Mouse (Mus musculus) brain, embryonic 14.5 days (tissue): ENCODE results near the gene Slc16a8.

Source experiments
- CTCF ChIP-seq: fragments of 200-500 bp; IDR thresholded peaks from 2 replicates; pipeline ENCODE4 v1.5.1; 2012; ENCODE audit warnings: inconsistent platforms, mild to moderate bottlenecking, moderate library complexity, borderline replicate concordance; ENCODE audit not compliant: insufficient read depth, insufficient read length; ENCODE audit errors: extremely low read depth
- POLR2A ChIP-seq: fragments of 200-500 bp; IDR thresholded peaks from 2 replicates; pipeline ENCODE4 v1.6.1; 2012; ENCODE audit warnings: mild to moderate bottlenecking, inconsistent platforms, borderline replicate concordance; ENCODE audit not compliant: poor library complexity, insufficient read depth, insufficient read length, severe bottlenecking; ENCODE audit errors: extremely low read depth

DNA sequence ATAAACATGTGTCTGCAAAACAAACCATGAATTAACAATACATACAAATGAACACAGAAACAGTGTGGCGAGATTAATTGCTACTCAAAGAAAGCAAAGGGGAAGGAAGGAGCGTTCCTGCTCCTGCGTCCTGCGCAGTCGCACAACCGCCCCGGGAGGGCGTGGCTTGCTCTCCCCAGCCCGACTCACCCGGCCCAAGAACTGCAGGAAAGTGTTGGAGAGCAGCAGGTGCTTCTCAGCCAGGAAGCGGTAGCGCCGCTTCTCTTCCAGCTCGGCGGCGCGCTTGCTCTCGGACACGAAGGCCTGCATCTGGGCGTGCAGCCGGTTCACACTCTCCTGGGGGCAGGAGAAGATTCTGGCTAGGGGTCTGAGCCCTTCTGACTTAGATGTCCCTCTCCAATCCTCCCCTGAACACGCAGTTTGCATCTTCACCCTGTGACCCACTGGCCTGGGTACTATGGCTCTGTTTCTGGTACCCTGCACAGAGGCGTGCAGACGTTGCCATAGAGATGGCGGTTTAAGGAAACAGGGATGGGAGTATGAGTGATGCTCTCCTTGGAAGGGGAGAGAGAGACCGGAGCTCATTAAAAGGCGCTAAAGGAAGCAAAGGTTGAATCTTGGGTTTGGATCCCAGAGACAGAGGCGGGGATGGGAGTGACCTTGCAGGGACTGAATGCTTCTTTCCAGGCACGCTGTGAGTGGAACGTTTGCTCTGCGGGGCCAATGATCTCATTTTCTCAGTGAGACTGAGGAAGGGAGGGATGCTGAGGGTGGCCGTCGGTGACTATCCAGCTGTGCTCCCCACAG lies 16.0 kb upstream of the Slc16a8 start:
- no peak for TF ChIP-seq CTCF
- no peak for TF ChIP-seq POLR2A
